Mouse (Mus musculus) skeletal muscle tissue, adult 2 months (tissue): Measurements from ENCODE around the gene Olfr1197.

Experiments used
- DNase-seq: peaks from one replicate; pipeline ENCODE4 v3.0.0-alpha.2; 2012; ENCODE audit warnings: low read depth, low spot score

Olfr1197 gene

GRCm38 (mm10) chr2:88732266-88732665, at the start of gene Olfr1197:
TSS of gene Olfr1197 (minus strand) at chr2:88732366.
- DNase-seq, result no peak

GRCm38 (mm10) chr2:88770388-88770787, 38.2 kb upstream of the Olfr1197 start, which contains the start of gene Olfr1200:
TSS of gene Olfr1200 (minus strand) at chr2:88770488.
- DNase-seq, result no peak

- no peak for DNase-seq
Observed at GRCm38 (mm10) chr2:88760369-88760768, 28.2 kb upstream of the Olfr1197 start, which contains the start of gene Olfr1199. TSS of gene Olfr1199 (minus strand) at chr2:88760469.

GRCm38 (mm10) chr2:88751270-88751669, 19.1 kb upstream of the Olfr1197 start, which contains the start of gene Olfr1198:
TSS of gene Olfr1198 (minus strand) at chr2:88751370.
- no peak for DNase-seq

- DNase-seq, result no peak
Observed at GRCm38 (mm10) chr2:88743379-88743778, 11.2 kb upstream of the Olfr1197 start.

GRCm38 (mm10) chr2:88704497-88704896, 27.7 kb downstream of the Olfr1197 start, which contains the start of gene Olfr1196:
TSS of gene Olfr1196 (minus strand) at chr2:88704597.
- DNase-seq, result no peak

GRCm38 (mm10) chr2:88689087-88689486, 43.1 kb downstream of the Olfr1197 start, which contains the start of gene Olfr1195:
TSS of gene Olfr1195 (minus strand) at chr2:88689187.
- no peak for DNase-seq
